Mouse (Mus musculus): ENCODE measurements around the gene Dyrk1b.

- TF ChIP-seq CTCF (IDR thresholded peaks at IDR 0.05; ENCODE audit: control insufficient read depth, insufficient read depth, insufficient replicate concordance, low read depth, low read length) (0 out of 2 replicates have a peak, but pooled peaks have one; percentile 17), POLR2A (IDR thresholded peaks at IDR 0.05; ENCODE audit: control insufficient read depth, low read depth, low read length) (no peak)
Measured at GRCm38 (mm10) chr7:28165406-28165805, 13.9 kb upstream of the Dyrk1b start.

Data from testis, adult 2 months (tissue).